Mouse (Mus musculus) embryo, embryonic 11.5 days (tissue): Measurements from ENCODE around the gene Wnt5b.

Experiments
- DNase-seq: peaks from one replicate; pipeline ENCODE4 v3.0.0-alpha.2; 2012; ENCODE audit warnings: low read depth, low spot score

The Wnt5b gene

GRCm38 (mm10) chr6:119521931-119522391 is 22.2 kb downstream of the Wnt5b start:
- DNase-seq = no peak

- DNase-seq = no peak
Measured at GRCm38 (mm10) chr6:119521482-119521900, 22.7 kb downstream of the Wnt5b start.

GRCm38 (mm10) chr6:119520731-119521130 is 23.4 kb downstream of the Wnt5b start:
- no peak for DNase-seq

- no peak for DNase-seq
Measured at GRCm38 (mm10) chr6:119514085-119514484, 30.1 kb downstream of the Wnt5b start.

- DNase-seq = no peak
Measured at GRCm38 (mm10) chr6:119513452-119513851, 30.7 kb downstream of the Wnt5b start.

- no peak for DNase-seq
Measured at GRCm38 (mm10) chr6:119512701-119513100, 31.4 kb downstream of the Wnt5b start.

- no peak for DNase-seq
Measured at GRCm38 (mm10) chr6:119509437-119510037, 34.6 kb downstream of the Wnt5b start.

GRCm38 (mm10) chr6:119508634-119509375 is 35.3 kb downstream of the Wnt5b start:
- DNase-seq = no peak

- DNase-seq = no peak
Measured at GRCm38 (mm10) chr6:119508221-119508620, 35.9 kb downstream of the Wnt5b start.

GRCm38 (mm10) chr6:119505525-119506225 is 38.5 kb downstream of the Wnt5b start:
- DNase-seq = no peak

GRCm38 (mm10) chr6:119504756-119505155 is 39.4 kb downstream of the Wnt5b start:
- DNase-seq = no peak

GRCm38 (mm10) chr6:119502031-119502430 is 42.1 kb downstream of the Wnt5b start:
- DNase-seq = no peak

GRCm38 (mm10) chr6:119500086-119500485 is 44.1 kb downstream of the Wnt5b start:
- DNase-seq = no peak

- no peak for DNase-seq
Measured at GRCm38 (mm10) chr6:119499271-119499670, 44.9 kb downstream of the Wnt5b start.

GRCm38 (mm10) chr6:119492630-119493014 is 51.5 kb downstream of the Wnt5b start:
- DNase-seq = no peak

GRCm38 (mm10) chr6:119491997-119492629 is 52.0 kb downstream of the Wnt5b start:
- no peak for DNase-seq

GRCm38 (mm10) chr6:119491006-119491405 is 53.1 kb downstream of the Wnt5b start:
- DNase-seq = no peak

- DNase-seq = no peak
Measured at GRCm38 (mm10) chr6:119490549-119490948, 53.6 kb downstream of the Wnt5b start.

GRCm38 (mm10) chr6:119489765-119490164 is 54.4 kb downstream of the Wnt5b start:
- DNase-seq = peak; percentile 67

- no peak for DNase-seq
Measured at GRCm38 (mm10) chr6:119487619-119488018, 56.5 kb downstream of the Wnt5b start.

- DNase-seq = no peak
Measured at GRCm38 (mm10) chr6:119487085-119487458, 57.1 kb downstream of the Wnt5b start.
